In the genomic region with DNA sequence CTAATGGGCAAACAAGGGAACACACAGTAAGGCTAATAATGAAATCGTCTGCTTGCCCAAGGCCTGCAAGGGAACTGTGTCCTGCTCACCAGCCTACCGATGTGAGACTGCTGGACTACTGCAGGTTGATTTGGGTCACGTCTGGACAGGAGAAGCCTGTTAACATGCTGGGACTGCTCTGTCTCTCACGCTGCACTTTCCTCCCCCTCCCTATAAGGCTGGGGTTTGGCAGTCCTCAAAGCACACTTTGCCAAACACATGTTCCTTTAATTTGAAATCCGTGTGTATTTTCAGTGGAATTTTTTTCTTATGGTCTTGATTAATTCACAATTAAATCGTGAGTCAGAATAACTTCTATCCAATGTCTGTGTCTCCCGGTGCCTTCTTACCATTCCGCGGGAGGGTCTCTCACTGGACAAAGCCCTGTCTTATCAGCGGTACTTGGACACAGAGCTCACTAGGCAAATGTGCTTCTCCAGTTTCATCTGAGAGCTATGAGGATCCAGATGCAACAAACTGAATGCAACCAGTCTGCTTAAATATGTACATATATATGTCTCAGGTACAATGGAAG, we compare ENCODE assay signal across 14 mouse cellular contexts.
A peak's percentile ranks its signal among the peaks of the same experiment; 100 is the strongest.
DNase-seq lines count a peak whose midpoint lies in the region; ATAC-seq lines count a peak whose summit lies in the region.
"Had no signal": no experiment of that assay in that cellular context is flagged by ENCODE, and none has a peak within 500 bp of the region (broad histone marks: within the 10 kb centered on the region; RNA-seq: fewer than 3 reads in every experiment).

No protein-coding gene starts in this region.

- H3K4me3 ChIP-seq in heart, embryonic 12.5 days, result no peak overlapping the region
- no peak overlapping the region for H3K4me3 ChIP-seq in heart, embryonic 13.5 days
- H3K4me3 ChIP-seq in kidney, embryonic 14.5 days (ENCODE audit: low read length), result no peak overlapping the region

- no peak for ATAC-seq in heart, embryonic 12.5 days (ENCODE audit: insufficient number of reproducible peaks, low FRiP score)
- no peak for ATAC-seq in heart, embryonic 13.5 days (ENCODE audit: extremely low read depth, insufficient number of reproducible peaks, low FRiP score, low TSS enrichment)
- ATAC-seq in kidney, embryonic 14.5 days (ENCODE audit: low FRiP score, low TSS enrichment), result no peak
- ATAC-seq: hindbrain, postnatal 0 days had no signal

- H3K9ac ChIP-seq in heart, embryonic 12.5 days, result no peak overlapping the region
- no peak overlapping the region for H3K9ac ChIP-seq in heart, embryonic 13.5 days
- H3K9ac ChIP-seq in kidney, embryonic 14.5 days (ENCODE audit: low read depth, low read length), result no peak overlapping the region

- DNase-seq in heart, adult 8-10 months (ENCODE audit: low spot score), result peak; percentile 6
- peak; percentile 10 for DNase-seq in right cerebral cortex, adult 18-20 months
- DNase-seq in right cerebral cortex, adult 2 months (ENCODE audit: low spot score in 2 of 2), result no peak
- DNase-seq in telencephalon, adult 2 months (ENCODE audit: low read depth, low spot score), result peak; percentile 22
- DNase-seq in T-cell, adult 2 months (ENCODE audit: low spot score), result no peak
- DNase-seq: kidney, adult 8-10 months; midbrain, embryonic 14.5 days; thymus, adult 18-20 months had no signal

- 60% methylated on average over 10 of the region's 10 CpGs for WGBS in heart, embryonic 12.5 days
- 42% methylated on average over 10 of the region's 10 CpGs for WGBS in heart, embryonic 13.5 days
- 84% methylated on average over 10 of the region's 10 CpGs for WGBS in kidney, embryonic 14.5 days

- H3K4me2 ChIP-seq in heart, embryonic 12.5 days, result no peak overlapping the region
- H3K4me2 ChIP-seq in heart, embryonic 13.5 days, result no peak overlapping the region
- H3K4me2 ChIP-seq in kidney, embryonic 14.5 days (replicated peaks; ENCODE audit: low read depth, low read length), result no peak overlapping the region
- H3K4me2 ChIP-seq: liver, embryonic 11.5 days had no signal

- H3K9me3 ChIP-seq in heart, embryonic 12.5 days (replicated peaks), result no peaks in the 10 kb centered on the region
- no peaks in the 10 kb centered on the region for H3K9me3 ChIP-seq in heart, embryonic 13.5 days
- H3K9me3 ChIP-seq in kidney, embryonic 14.5 days (ENCODE audit: control insufficient read depth, low read length), result no peaks in the 10 kb centered on the region

- no peaks in the 10 kb centered on the region for H3K36me3 ChIP-seq in heart, embryonic 12.5 days
- no peaks in the 10 kb centered on the region for H3K36me3 ChIP-seq in heart, embryonic 13.5 days
- no peaks in the 10 kb centered on the region for H3K36me3 ChIP-seq in kidney, embryonic 14.5 days (ENCODE audit: control insufficient read depth, insufficient read depth, low read length)

- H3K27me3 ChIP-seq in heart, embryonic 12.5 days (replicated peaks), result no peaks in the 10 kb centered on the region
- H3K27me3 ChIP-seq in heart, embryonic 13.5 days (replicated peaks), result no peaks in the 10 kb centered on the region
- H3K27me3 ChIP-seq in kidney, embryonic 14.5 days (ENCODE audit: control insufficient read depth, insufficient read depth, low read length), result no peaks in the 10 kb centered on the region
- H3K27me3 ChIP-seq: CH12.LX had no signal

- no peak overlapping the region for H3K27ac ChIP-seq in heart, embryonic 12.5 days (ENCODE audit: poor library complexity, severe bottlenecking)
- peak overlapping the region; percentile 43; the same call in 1 of the 2 replicates for H3K27ac ChIP-seq in heart, embryonic 13.5 days (replicated peaks)
- no peak overlapping the region for H3K27ac ChIP-seq in kidney, embryonic 14.5 days (ENCODE audit: low read depth, low read length)
- H3K27ac ChIP-seq: hindbrain, postnatal 0 days had no signal

- H3K4me1 ChIP-seq in heart, embryonic 12.5 days (replicated peaks), result peaks cover 13% of the 10 kb centered on the region
- peaks cover 14% of the 10 kb centered on the region for H3K4me1 ChIP-seq in heart, embryonic 13.5 days
- 0 out of 2 replicates have a peak, but pooled peaks cover 8% of the 10 kb centered on the region for H3K4me1 ChIP-seq in kidney, embryonic 14.5 days (ENCODE audit: control insufficient read depth, insufficient read depth, low read length)

Comparison
In these comparisons a context has a peak if more than half of its experiments do, and no peak if none do; other contexts are left out.
1. DNase-seq: peak in heart, adult 8-10 months (single experiment), right cerebral cortex, adult 18-20 months (single experiment) and telencephalon, adult 2 months (single experiment); none in right cerebral cortex, adult 2 months (0 of 2) and T-cell, adult 2 months (single experiment).